Mouse (Mus musculus): ENCODE data around the gene Myh10.

Gene Myh10

GRCm38 (mm10) chr11:68691321-68692009, at the start of gene Myh10:
Myh10 (plus strand) TSS chr11:68691559.
- DNase-seq (ENCODE audit: low spot score), result peak; percentile 96

- no peak for DNase-seq (ENCODE audit: low spot score)
These were observed 46.6 kb upstream of the Myh10 start for GRCm38 (mm10) chr11:68644781-68645180.

- DNase-seq (ENCODE audit: low spot score), result no peak
These were observed 43.6 kb upstream of the Myh10 start for GRCm38 (mm10) chr11:68647808-68648207.

GRCm38 (mm10) chr11:68648385-68649148, 42.8 kb upstream of the Myh10 start:
- DNase-seq (ENCODE audit: low spot score), result no peak

- DNase-seq (ENCODE audit: low spot score), result no peak
These were observed 39.8 kb upstream of the Myh10 start for GRCm38 (mm10) chr11:68651518-68651917.

GRCm38 (mm10) chr11:68655524-68655923, 35.8 kb upstream of the Myh10 start:
- no peak for DNase-seq (ENCODE audit: low spot score)

GRCm38 (mm10) chr11:68656887-68657685, 34.3 kb upstream of the Myh10 start:
- DNase-seq (ENCODE audit: low spot score), result no peak

GRCm38 (mm10) chr11:68657811-68658210, 33.5 kb upstream of the Myh10 start:
- DNase-seq (ENCODE audit: low spot score), result no peak

GRCm38 (mm10) chr11:68665331-68665730, 26.0 kb upstream of the Myh10 start:
- DNase-seq (ENCODE audit: low spot score), result no peak

- DNase-seq (ENCODE audit: low spot score), result no peak
These were observed 25.1 kb upstream of the Myh10 start for GRCm38 (mm10) chr11:68666210-68666609.

GRCm38 (mm10) chr11:68672270-68672970, 18.9 kb upstream of the Myh10 start:
- DNase-seq (ENCODE audit: low spot score), result no peak

GRCm38 (mm10) chr11:68674071-68674470, 17.3 kb upstream of the Myh10 start:
- DNase-seq (ENCODE audit: low spot score), result no peak

- no peak for DNase-seq (ENCODE audit: low spot score)
These were observed 16.7 kb upstream of the Myh10 start for GRCm38 (mm10) chr11:68674643-68675042.

GRCm38 (mm10) chr11:68675274-68675673, 16.1 kb upstream of the Myh10 start:
- DNase-seq (ENCODE audit: low spot score), result no peak

GRCm38 (mm10) chr11:68681254-68681839, 10.0 kb upstream of the Myh10 start:
- DNase-seq (ENCODE audit: low spot score), result no peak

- DNase-seq (ENCODE audit: low spot score), result no peak
These were observed 9.1 kb upstream of the Myh10 start for GRCm38 (mm10) chr11:68682136-68682806.

- no peak for DNase-seq (ENCODE audit: low spot score)
These were observed 5.4 kb upstream of the Myh10 start for GRCm38 (mm10) chr11:68686001-68686400.

- no peak for DNase-seq (ENCODE audit: low spot score)
These were observed 2.1 kb upstream of the Myh10 start for GRCm38 (mm10) chr11:68689304-68689703.

- no peak for DNase-seq (ENCODE audit: low spot score)
These were observed 894 bp upstream of the Myh10 start for GRCm38 (mm10) chr11:68690465-68690864.

GRCm38 (mm10) chr11:68692010-68692692, 792 bp downstream of the Myh10 start:
- DNase-seq (ENCODE audit: low spot score), result no peak

All from ovary, postnatal 14 days (tissue).